Mouse (Mus musculus) urinary bladder, postnatal 36 days (tissue): ENCODE results near the gene Ppih.
"Not testable (repeated sequence)": the region's sequence is repeated elsewhere in the genome, so short reads cannot be mapped to it uniquely, and the experiment has no call there.

Source experiments
- DNase-seq, 2 experiments: peaks; one replicate each; pipeline ENCODE4 v3.0.0; 2022; ENCODE audit warnings: low spot score in 2 of 2, mixed read lengths in 1 of 2

The Ppih gene

GRCm38 (mm10) chr4:119291921-119292320 lies 28.4 kb downstream of the Ppih start:
- no peak for DNase-seq

- no peak for DNase-seq
Observed at GRCm38 (mm10) chr4:119285336-119285735, 35.0 kb downstream of the Ppih start.

- DNase-seq, result no peak
Observed at GRCm38 (mm10) chr4:119284861-119285260, 35.5 kb downstream of the Ppih start.

GRCm38 (mm10) chr4:119278784-119279183 lies 41.6 kb downstream of the Ppih start:
- DNase-seq, result not testable (repeated sequence)

- no peak for DNase-seq
Observed at GRCm38 (mm10) chr4:119275726-119276125, 44.6 kb downstream of the Ppih start.

GRCm38 (mm10) chr4:119275226-119275625 lies 45.1 kb downstream of the Ppih start:
- no peak for DNase-seq

GRCm38 (mm10) chr4:119274627-119275026 lies 45.7 kb downstream of the Ppih start:
- DNase-seq, result no peak

- no peak for DNase-seq
Observed at GRCm38 (mm10) chr4:119266606-119267005, 53.7 kb downstream of the Ppih start.

GRCm38 (mm10) chr4:119263459-119263858 lies 56.9 kb downstream of the Ppih start:
- no peak for DNase-seq

GRCm38 (mm10) chr4:119262483-119262882 lies 57.9 kb downstream of the Ppih start:
- DNase-seq, result no peak

GRCm38 (mm10) chr4:119261087-119261713 lies 59.1 kb downstream of the Ppih start:
- no peak for DNase-seq

- no peak for DNase-seq
Observed at GRCm38 (mm10) chr4:119259344-119260254, 60.7 kb downstream of the Ppih start.

GRCm38 (mm10) chr4:119257083-119257482 lies 63.3 kb downstream of the Ppih start:
- no peak for DNase-seq

- no peak for DNase-seq
Observed at GRCm38 (mm10) chr4:119255351-119255750, 65.0 kb downstream of the Ppih start, which contains the start of gene Cldn19. TSS of gene Cldn19 (plus strand) at chr4:119255414.

- no peak for DNase-seq
Observed at GRCm38 (mm10) chr4:119254012-119254618, 66.2 kb downstream of the Ppih start.

- no peak for DNase-seq
Observed at GRCm38 (mm10) chr4:119252025-119252808, 68.1 kb downstream of the Ppih start.
